Mouse (Mus musculus): Measurements from ENCODE around the gene Gdpd1. TPM values are rescaled to one million over a fixed set of nuclear protein-coding genes. Genes with fewer than 3 reads are reported as not detected.
"Not testable (repeated sequence)": the region's sequence is repeated elsewhere in the genome, so short reads cannot be mapped to it uniquely, and the experiment has no call there.

Gdpd1 gene
- polyA plus RNA-seq, 1 experiment from 2014 or later: 26.8 TPM

GRCm38 (mm10) chr11:87025351-87025750 lies 48.5 kb downstream of the Gdpd1 start:
- ATAC-seq (ENCODE audit: insufficient number of reproducible peaks, low FRiP score, low TSS enrichment, low read depth): no peak
- H3K27ac ChIP-seq (replicated peaks): no peak overlapping the region
- WGBS: 59% methylated on average over 3 of the region's 3 CpGs

GRCm38 (mm10) chr11:87023240-87023639 lies 50.6 kb downstream of the Gdpd1 start:
- H3K27ac ChIP-seq (replicated peaks); H3K27me3 ChIP-seq; H3K4me3 ChIP-seq (replicated peaks); ATAC-seq (ENCODE audit: insufficient number of reproducible peaks, low FRiP score, low TSS enrichment, low read depth); H3K9me3 ChIP-seq (replicated peaks); H3K4me2 ChIP-seq (replicated peaks); H3K9ac ChIP-seq; H3K4me1 ChIP-seq; H3K36me3 ChIP-seq: not testable (repeated sequence)
- 63% methylated on average over 8 of the region's 8 CpGs for WGBS

More at GRCm38 (mm10) chr11:87025351-87025750, 48.5 kb downstream of the Gdpd1 start:
- no peaks in the 10 kb centered on the region for H3K36me3 ChIP-seq
- no peaks in the 10 kb centered on the region for H3K27me3 ChIP-seq
- H3K9ac ChIP-seq: no peak overlapping the region
- H3K4me1 ChIP-seq: no peaks in the 10 kb centered on the region
- H3K9me3 ChIP-seq (replicated peaks): no peaks in the 10 kb centered on the region
- no peak overlapping the region for H3K4me2 ChIP-seq (replicated peaks)
- H3K4me3 ChIP-seq (replicated peaks): no peak overlapping the region

- H3K9ac ChIP-seq: no peak overlapping the region
- 78% methylated on average over 4 of the region's 4 CpGs for WGBS
- no peak overlapping the region for H3K4me2 ChIP-seq (replicated peaks)
- no peak for ATAC-seq (ENCODE audit: insufficient number of reproducible peaks, low FRiP score, low TSS enrichment, low read depth)
- H3K27ac ChIP-seq (replicated peaks): no peak overlapping the region
- no peaks in the 10 kb centered on the region for H3K9me3 ChIP-seq (replicated peaks)
- no peak overlapping the region for H3K4me3 ChIP-seq (replicated peaks)
- H3K36me3 ChIP-seq: no peaks in the 10 kb centered on the region
- H3K4me1 ChIP-seq: no peaks in the 10 kb centered on the region
- H3K27me3 ChIP-seq: no peaks in the 10 kb centered on the region
Measured at GRCm38 (mm10) chr11:87022765-87023164, 51.1 kb downstream of the Gdpd1 start.

- Histone ChIP-seq H3K27me3 (no peaks in the 10 kb centered on the region), H3K36me3 (no peaks in the 10 kb centered on the region), H3K4me3 (replicated peaks) (no peak overlapping the region), H3K9ac (no peak overlapping the region), H3K27ac (replicated peaks) (no peak overlapping the region), H3K4me1 (no peaks in the 10 kb centered on the region), H3K9me3 (replicated peaks) (no peaks in the 10 kb centered on the region), H3K4me2 (replicated peaks) (no peak overlapping the region)
- ATAC-seq (ENCODE audit: insufficient number of reproducible peaks, low FRiP score, low TSS enrichment, low read depth): no peak
Measured at GRCm38 (mm10) chr11:87021551-87021950, 52.3 kb downstream of the Gdpd1 start.

GRCm38 (mm10) chr11:87020449-87020848 lies 53.4 kb downstream of the Gdpd1 start:
- ATAC-seq (ENCODE audit: insufficient number of reproducible peaks, low FRiP score, low TSS enrichment, low read depth): no peak
- Histone ChIP-seq H3K4me1 (no peaks in the 10 kb centered on the region), H3K27ac (replicated peaks) (no peak overlapping the region), H3K4me2 (replicated peaks) (no peak overlapping the region), H3K9me3 (replicated peaks) (no peaks in the 10 kb centered on the region), H3K27me3 (no peaks in the 10 kb centered on the region), H3K36me3 (no peaks in the 10 kb centered on the region), H3K4me3 (replicated peaks) (no peak overlapping the region), H3K9ac (no peak overlapping the region)
- WGBS: 84% methylated on average over 5 of the region's 5 CpGs

GRCm38 (mm10) chr11:87019431-87019830 lies 54.4 kb downstream of the Gdpd1 start:
- Histone ChIP-seq H3K36me3 (no peaks in the 10 kb centered on the region), H3K9ac (no peak overlapping the region), H3K4me1 (no peaks in the 10 kb centered on the region), H3K9me3 (replicated peaks) (no peaks in the 10 kb centered on the region), H3K4me2 (replicated peaks) (no peak overlapping the region), H3K27ac (replicated peaks) (no peak overlapping the region), H3K27me3 (no peaks in the 10 kb centered on the region), H3K4me3 (replicated peaks) (no peak overlapping the region)
- no peak for ATAC-seq (ENCODE audit: insufficient number of reproducible peaks, low FRiP score, low TSS enrichment, low read depth)
- 84% methylated on average over 8 of the region's 8 CpGs for WGBS

- Histone ChIP-seq H3K27me3 (no peaks in the 10 kb centered on the region), H3K9ac (no peak overlapping the region), H3K9me3 (replicated peaks) (no peaks in the 10 kb centered on the region), H3K27ac (replicated peaks) (no peak overlapping the region), H3K36me3 (no peaks in the 10 kb centered on the region), H3K4me3 (replicated peaks) (no peak overlapping the region), H3K4me1 (no peaks in the 10 kb centered on the region), H3K4me2 (replicated peaks) (no peak overlapping the region)
- ATAC-seq (ENCODE audit: insufficient number of reproducible peaks, low FRiP score, low TSS enrichment, low read depth): no peak
- 46% methylated on average over 4 of the region's 4 CpGs for WGBS
Measured at GRCm38 (mm10) chr11:87018081-87018480, 55.8 kb downstream of the Gdpd1 start.

- no peaks in the 10 kb centered on the region for H3K9me3 ChIP-seq (replicated peaks)
- no peaks in the 10 kb centered on the region for H3K4me1 ChIP-seq
- ATAC-seq (ENCODE audit: insufficient number of reproducible peaks, low FRiP score, low TSS enrichment, low read depth): no peak
- no peaks in the 10 kb centered on the region for H3K27me3 ChIP-seq
- H3K9ac ChIP-seq: no peak overlapping the region
- no peak overlapping the region for H3K27ac ChIP-seq (replicated peaks)
- H3K4me2 ChIP-seq (replicated peaks): no peak overlapping the region
- no peak overlapping the region for H3K4me3 ChIP-seq (replicated peaks)
- WGBS: 54% methylated on average over 3 of the region's 3 CpGs
- no peaks in the 10 kb centered on the region for H3K36me3 ChIP-seq
Measured at GRCm38 (mm10) chr11:87015691-87016090, 58.2 kb downstream of the Gdpd1 start.

- Histone ChIP-seq H3K27me3 (no peaks in the 10 kb centered on the region), H3K9me3 (replicated peaks) (no peaks in the 10 kb centered on the region), H3K27ac (replicated peaks) (no peak overlapping the region), H3K4me3 (replicated peaks) (no peak overlapping the region), H3K36me3 (no peaks in the 10 kb centered on the region), H3K9ac (no peak overlapping the region), H3K4me2 (replicated peaks) (no peak overlapping the region), H3K4me1 (peaks cover 4% of the 10 kb centered on the region; the same call in 1 of the 2 replicates)
- ATAC-seq (ENCODE audit: insufficient number of reproducible peaks, low FRiP score, low TSS enrichment, low read depth): no peak
- WGBS: 20% methylated on average over 9 of the region's 9 CpGs
Measured at GRCm38 (mm10) chr11:87010476-87010875, 63.4 kb downstream of the Gdpd1 start.

- H3K27ac ChIP-seq (replicated peaks): peak overlapping the region; percentile 29
- no peak overlapping the region for H3K4me3 ChIP-seq (replicated peaks)
- no peaks in the 10 kb centered on the region for H3K27me3 ChIP-seq
- no peak overlapping the region for H3K4me2 ChIP-seq (replicated peaks)
- H3K9me3 ChIP-seq (replicated peaks): no peaks in the 10 kb centered on the region
- no peaks in the 10 kb centered on the region for H3K36me3 ChIP-seq
- 19% methylated on average over 8 of the region's 8 CpGs for WGBS
- no peak for ATAC-seq (ENCODE audit: insufficient number of reproducible peaks, low FRiP score, low TSS enrichment, low read depth)
- H3K9ac ChIP-seq: no peak overlapping the region
- H3K4me1 ChIP-seq: peaks cover 4% of the 10 kb centered on the region; the same call in 1 of the 2 replicates
Measured at GRCm38 (mm10) chr11:87007371-87007770, 66.5 kb downstream of the Gdpd1 start.

GRCm38 (mm10) chr11:87004960-87005755 lies 68.7 kb downstream of the Gdpd1 start:
- H3K36me3 ChIP-seq: no peaks in the 10 kb centered on the region
- H3K27ac ChIP-seq (replicated peaks): peak overlapping the region; percentile 44; the same call in 1 of the 2 replicates
- 40% methylated on average over 12 of the region's 12 CpGs for WGBS
- no peak for ATAC-seq (ENCODE audit: insufficient number of reproducible peaks, low FRiP score, low TSS enrichment, low read depth)
- peaks cover 4% of the 10 kb centered on the region; the same call in 1 of the 2 replicates for H3K4me1 ChIP-seq
- no peak overlapping the region for H3K4me3 ChIP-seq (replicated peaks)
- no peak overlapping the region for H3K4me2 ChIP-seq (replicated peaks)
- H3K9ac ChIP-seq: no peak overlapping the region
- H3K9me3 ChIP-seq (replicated peaks): no peaks in the 10 kb centered on the region
- no peaks in the 10 kb centered on the region for H3K27me3 ChIP-seq
